Mouse (Mus musculus) mouse embryonic stem cell (cell line): ENCODE results near the gene 4930535I16Rik.

Source experiments
- in situ Hi-C, 2 experiments: fragments of 300-500 bp; cut with MboI; formaldehyde crosslinking; loops; 1 replicate in 1 of 2; 3 replicates in 1 of 2; pipeline ENCODE4 v1.14.3; 2019 to 2020; ENCODE audit warnings: low sequenced_read_pairs in 2 of 2, low pct_unique_long_range_greater_than_20kb in 1 of 2, mixed read lengths in 1 of 2; ENCODE audit not compliant: unreplicated experiment in 1 of 2

4930535I16Rik gene

DNA sequence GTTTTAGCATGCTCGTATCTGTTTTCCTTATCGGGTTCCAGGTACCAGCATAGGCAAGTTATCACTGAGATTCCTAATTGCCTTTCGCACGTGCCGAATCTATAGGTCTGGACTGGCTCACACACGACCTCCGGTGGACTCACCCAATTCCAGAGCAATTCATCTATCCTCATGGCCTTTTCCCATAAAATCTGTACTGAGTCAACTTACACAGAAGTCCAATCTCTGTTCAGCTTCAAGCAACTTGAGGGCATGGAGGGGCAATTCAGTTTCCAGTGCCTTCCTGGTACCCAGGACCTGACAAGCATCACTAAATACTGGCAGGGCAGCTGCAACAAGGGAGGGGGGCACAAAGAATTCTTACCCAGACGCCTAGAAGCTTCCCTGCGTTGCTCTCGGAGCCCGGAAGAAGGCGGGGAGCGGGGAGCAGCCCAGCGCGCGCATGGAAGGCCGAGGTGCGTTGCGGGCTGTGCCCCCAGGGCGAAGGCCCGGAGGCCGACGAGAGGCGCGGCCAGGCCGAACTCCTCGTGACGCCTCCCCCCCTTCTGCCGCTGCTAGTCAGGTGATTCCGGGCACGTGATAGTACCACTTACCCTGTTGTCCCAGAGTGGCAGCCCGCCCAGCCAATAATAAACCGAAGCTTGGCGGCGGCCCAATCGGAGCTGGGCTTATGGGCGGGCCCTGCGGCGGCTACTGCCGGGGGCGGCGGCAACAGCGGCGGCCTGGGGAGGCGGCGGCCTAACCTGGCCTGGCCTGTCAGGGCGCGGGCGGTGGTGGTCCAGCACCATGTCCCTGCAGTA, 874 bp downstream of the 4930535I16Rik start, which contains the start of gene Rragc:
Gene Rragc (plus strand): TSS at position 699 of the 800 bp plus-strand sequence.
- in situ Hi-C loops = loop anchor here in 1 of 2 experiments (25.0 kb wide), 1 partner anchor 580 kb away; the partner anchor contains the start of gene Bmp8a

DNA sequence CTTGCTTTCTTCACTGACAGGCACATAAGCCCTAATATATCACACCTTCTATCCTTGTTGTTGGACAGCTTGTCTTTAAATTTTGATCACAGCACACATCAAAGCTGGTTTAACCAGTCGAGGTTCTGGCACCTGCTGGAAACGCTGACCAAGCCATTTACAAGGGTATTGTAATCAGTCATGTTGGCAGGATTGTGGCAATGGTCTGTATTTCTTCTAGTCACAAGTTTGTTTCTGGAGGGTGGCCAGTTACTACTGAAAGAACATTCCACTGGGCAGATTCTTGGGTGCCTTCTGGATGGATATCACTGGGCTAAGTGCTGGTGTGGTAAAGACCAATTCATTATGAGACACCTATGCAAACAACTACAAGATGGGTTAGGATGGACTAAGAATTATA, 5.4 kb downstream of the 4930535I16Rik start:
- in situ Hi-C loops = loop anchor here in 1 of 2 experiments (25.0 kb wide), 1 partner anchor 575 kb away; the partner anchor contains the start of gene Bmp8a

DNA sequence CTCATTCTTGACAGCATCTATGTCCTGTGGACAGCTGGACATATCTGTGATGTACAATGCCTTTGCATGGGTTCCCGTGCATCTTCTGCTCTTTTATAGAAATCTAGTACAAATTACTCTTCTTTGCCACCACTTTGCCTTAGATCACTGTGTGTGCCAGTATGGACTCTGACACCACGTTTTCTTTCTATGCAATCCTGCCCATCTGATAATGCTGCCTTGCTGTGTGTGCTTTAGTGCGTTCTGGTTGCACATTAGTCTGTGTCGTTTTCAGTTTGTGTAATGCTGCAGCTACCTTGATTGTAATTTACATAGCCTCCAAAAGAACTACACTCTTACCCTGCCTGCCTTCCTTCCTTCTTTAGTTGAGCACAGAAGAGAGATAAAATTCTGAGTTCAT, 6.3 kb downstream of the 4930535I16Rik start:
- in situ Hi-C loops = loop anchor here in 1 of 2 experiments (25.0 kb wide), 1 partner anchor 574 kb away; the partner anchor contains the start of gene Bmp8a

DNA sequence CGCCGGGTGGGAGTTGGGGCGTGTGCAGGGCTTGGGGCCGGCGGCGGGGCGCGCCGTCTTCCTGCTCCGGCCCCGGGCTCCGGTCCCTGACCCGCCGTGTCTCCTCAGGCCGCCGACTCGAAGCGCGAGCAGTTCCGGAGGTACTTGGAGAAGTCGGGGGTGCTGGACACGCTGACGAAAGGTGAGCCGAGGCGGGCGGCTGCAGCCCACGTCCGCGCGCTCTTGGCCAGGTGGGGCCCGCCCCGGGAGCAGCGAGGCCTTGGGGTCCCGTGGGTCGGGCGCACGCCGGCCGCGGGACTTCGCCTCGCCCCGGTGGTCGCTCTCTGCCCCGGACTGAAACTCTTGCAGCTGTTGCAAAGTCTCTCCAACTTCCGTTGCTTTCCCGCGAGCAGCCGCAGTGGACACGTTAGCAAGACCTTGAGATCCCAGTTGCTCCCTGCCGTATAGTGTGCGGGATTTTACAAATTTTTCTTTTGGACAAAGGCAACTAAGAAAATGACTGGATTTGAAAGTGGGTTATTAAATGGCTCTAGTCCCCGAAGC, 12.6 kb downstream of the 4930535I16Rik start:
- in situ Hi-C loops = loop anchor here in 1 of 2 experiments (25.0 kb wide), 1 partner anchor 568 kb away; the partner anchor contains the start of gene Bmp8a

DNA sequence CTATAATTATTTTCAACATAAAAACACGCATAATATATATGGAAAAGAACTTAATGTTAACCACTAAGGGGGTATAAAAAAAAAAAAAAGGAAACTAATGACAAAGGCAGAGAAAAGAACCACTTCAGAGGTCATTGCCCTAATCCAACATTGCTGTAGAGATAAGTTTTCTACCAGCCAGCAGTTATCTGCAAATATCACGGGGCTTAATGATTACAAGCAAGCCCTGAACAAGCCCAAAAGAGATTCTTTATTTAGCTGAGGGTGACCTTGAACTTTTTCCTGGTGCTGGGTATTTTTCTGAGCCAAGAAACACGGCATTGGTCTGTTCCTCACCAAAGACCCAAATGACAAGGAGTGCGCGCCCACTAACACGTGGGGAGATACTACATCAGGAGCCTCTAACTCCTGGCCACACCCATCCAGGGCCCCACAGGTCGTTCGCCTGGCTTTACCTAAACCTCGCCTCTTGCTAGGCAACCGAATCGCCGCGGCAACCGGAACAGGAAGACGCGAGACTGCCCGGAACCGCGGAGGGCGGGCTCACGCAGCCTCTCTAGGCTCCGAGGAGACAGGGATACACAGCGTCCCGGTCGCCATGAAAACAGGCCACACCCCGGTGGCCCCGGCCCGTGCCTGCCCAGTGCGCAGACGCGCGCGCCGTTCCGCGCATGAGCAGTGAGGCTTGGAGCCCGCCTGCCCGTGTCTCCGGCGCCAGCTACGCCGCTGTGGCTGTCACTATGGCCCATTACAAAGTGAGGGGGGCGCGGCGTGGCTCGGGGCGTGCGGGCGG, 13.3 kb downstream of the 4930535I16Rik start, which contains the start of gene Mycbp:
Gene Mycbp (plus strand): TSS at position 500 of the 793 bp plus-strand sequence.
- in situ Hi-C loops = loop anchor here in 1 of 2 experiments (25.0 kb wide), 1 partner anchor 567 kb away; the partner anchor contains the start of gene Bmp8a

- in situ Hi-C loops = loop anchor here in 1 of 2 experiments (25.0 kb wide), 1 partner anchor 566 kb away; the partner anchor contains the start of gene Bmp8a
These were observed 14.4 kb downstream of the 4930535I16Rik start for GRCm38 (mm10) chr4:123903432-123903831.

DNA sequence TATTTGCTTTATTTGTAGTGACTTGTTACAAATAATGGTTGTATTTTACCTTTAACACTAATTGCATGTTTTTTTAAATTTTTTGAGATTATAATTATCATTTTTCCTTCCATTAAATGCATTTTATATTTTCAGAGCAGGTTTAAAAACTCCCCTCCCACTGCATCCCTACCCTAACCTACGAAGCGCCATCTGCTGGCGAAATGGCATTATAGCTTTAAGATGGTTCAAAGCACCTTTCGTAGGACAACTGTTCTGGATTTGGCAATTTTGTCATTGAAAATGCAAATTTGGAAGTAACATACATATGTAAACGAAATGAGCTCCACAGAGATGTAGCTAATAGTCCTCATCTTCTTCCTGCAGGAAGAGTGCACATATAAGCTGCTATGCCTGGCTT, 19.1 kb downstream of the 4930535I16Rik start:
- in situ Hi-C loops = no loop called here

- in situ Hi-C loops = no loop called here
These were observed 23.5 kb downstream of the 4930535I16Rik start for GRCm38 (mm10) chr4:123894295-123894694.

- in situ Hi-C loops = no loop called here
These were observed 24.1 kb downstream of the 4930535I16Rik start for GRCm38 (mm10) chr4:123893726-123894125.
